Mouse (Mus musculus) stomach, postnatal 0 days (tissue): ENCODE results near the gene Rnf220.

Experiments
- CTCF ChIP-seq: IDR thresholded peaks from 2 replicates; pipeline ENCODE4 v1.5.1; 2016; ENCODE audit warnings: antibody characterized with exemption, low read depth, mild to moderate bottlenecking, moderate library complexity
- EP300 ChIP-seq: optimal IDR thresholded peaks from 2 replicates; pipeline ENCODE3; 2016; ENCODE audit warnings: antibody characterized with exemption

GRCm38 (mm10) chr4:117342751-117343150 lies 154.1 kb downstream of the Rnf220 start:
- TF ChIP-seq CTCF: no peak
- TF ChIP-seq EP300: no peak
